Mouse (Mus musculus) cerebellum, adult 8-10 months (tissue): ENCODE data around the gene Utp14a.

Source experiments
- DNase-seq: peaks from one replicate; pipeline ENCODE4 v3.0.0; 2022

Gene Utp14a

GRCm38 (mm10) chrX:48314530-48315079, 57.9 kb downstream of the Utp14a start:
- DNase-seq = peak; percentile 68

GRCm38 (mm10) chrX:48317444-48317843, 60.8 kb downstream of the Utp14a start:
- no peak for DNase-seq

- DNase-seq = no peak
Observed at GRCm38 (mm10) chrX:48318194-48318593, 61.5 kb downstream of the Utp14a start.
